Mouse (Mus musculus) monocyte, adult 5-6 weeks (primary cell): ENCODE measurements around the gene N4bp1. TPM values are rescaled to one million over a fixed set of nuclear protein-coding genes. Genes with fewer than 3 reads are reported as not detected.

Experiments
- ATAC-seq: fragments of 153-309, 156-312 bp; replicated peaks from 2 replicates; pipeline ENCODE4 v1.8.0; 2017; ENCODE audit warnings: mild to moderate bottlenecking; ENCODE audit not compliant: low TSS enrichment, insufficient number of reproducible peaks, severe bottlenecking, poor library complexity, low FRiP score
- total RNA-seq: library from RNA; stranded (forward); fragments of 200-1000, 200-491, 200-594 nt; gene quantifications from 3 replicates; pipeline ENCODE4 v1.2.3, GENCODE M21; 2017

Gene N4bp1
- total RNA-seq, 1 experiment from 2014 or later, result 50.6 TPM

- no peak for ATAC-seq
Observed at GRCm38 (mm10) chr8:86837234-86837633, 47.8 kb downstream of the N4bp1 start.

DNA sequence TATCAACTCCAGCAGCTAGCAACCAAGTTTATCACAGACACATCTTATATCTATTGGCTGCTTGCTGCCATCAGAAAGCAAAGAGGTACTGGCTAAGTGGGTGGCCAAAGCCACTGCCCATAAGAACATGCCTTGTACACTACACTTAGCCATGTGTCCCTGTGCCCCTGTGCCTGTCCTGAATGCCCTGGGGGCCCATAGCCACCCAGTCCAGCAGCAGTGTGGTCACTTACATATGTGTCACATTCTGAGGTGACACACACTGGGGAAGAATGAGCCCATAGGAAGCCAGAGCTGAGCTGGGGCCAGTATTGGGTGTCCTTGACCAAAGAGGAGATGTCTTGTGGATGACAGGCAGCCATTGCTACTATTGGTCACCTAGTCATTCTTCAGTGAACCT lies 49.2 kb downstream of the N4bp1 start:
- ATAC-seq, result no peak

GRCm38 (mm10) chr8:86834496-86835260 lies 50.4 kb downstream of the N4bp1 start:
- no peak for ATAC-seq

- no peak for ATAC-seq
Observed at GRCm38 (mm10) chr8:86833937-86834336, 51.1 kb downstream of the N4bp1 start.

- ATAC-seq, result no peak
Observed at GRCm38 (mm10) chr8:86828925-86829324, 56.1 kb downstream of the N4bp1 start.

GRCm38 (mm10) chr8:86827199-86827598 lies 57.9 kb downstream of the N4bp1 start:
- no peak for ATAC-seq

GRCm38 (mm10) chr8:86826538-86826937 lies 58.5 kb downstream of the N4bp1 start:
- no peak for ATAC-seq

- no peak for ATAC-seq
Observed at GRCm38 (mm10) chr8:86825674-86826448, 59.2 kb downstream of the N4bp1 start.

- no peak for ATAC-seq
Observed at GRCm38 (mm10) chr8:86824735-86825134, 60.3 kb downstream of the N4bp1 start.

DNA sequence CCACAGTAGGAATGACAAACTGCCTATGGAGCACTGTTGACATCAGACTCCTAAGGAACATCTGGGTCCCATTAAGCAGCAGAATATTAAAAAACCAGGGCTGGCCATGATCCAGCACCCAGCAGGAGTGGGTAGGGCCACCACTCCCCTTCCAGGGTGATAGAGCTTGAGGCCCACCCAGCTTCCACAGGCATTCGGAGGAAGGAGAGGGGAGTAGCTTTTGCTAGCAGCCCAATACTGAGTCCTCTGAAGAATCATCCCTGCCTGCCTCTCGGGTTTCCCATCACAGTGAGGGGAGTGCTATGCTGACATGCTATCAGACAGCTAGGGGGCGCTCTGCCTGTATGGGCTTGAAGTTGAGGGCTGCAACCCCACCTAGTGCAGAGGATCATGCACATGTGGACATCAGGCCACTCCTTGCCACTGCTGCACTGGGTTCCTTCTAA lies 64.3 kb downstream of the N4bp1 start:
- ATAC-seq, result peak; percentile 79; the same call in 1 of the 2 replicates

GRCm38 (mm10) chr8:86820186-86820755 lies 64.8 kb downstream of the N4bp1 start:
- ATAC-seq, result no peak

- no peak for ATAC-seq
Observed at GRCm38 (mm10) chr8:86819426-86819825, 65.6 kb downstream of the N4bp1 start.

GRCm38 (mm10) chr8:86808990-86809960 lies 75.8 kb downstream of the N4bp1 start:
- no peak for ATAC-seq

DNA sequence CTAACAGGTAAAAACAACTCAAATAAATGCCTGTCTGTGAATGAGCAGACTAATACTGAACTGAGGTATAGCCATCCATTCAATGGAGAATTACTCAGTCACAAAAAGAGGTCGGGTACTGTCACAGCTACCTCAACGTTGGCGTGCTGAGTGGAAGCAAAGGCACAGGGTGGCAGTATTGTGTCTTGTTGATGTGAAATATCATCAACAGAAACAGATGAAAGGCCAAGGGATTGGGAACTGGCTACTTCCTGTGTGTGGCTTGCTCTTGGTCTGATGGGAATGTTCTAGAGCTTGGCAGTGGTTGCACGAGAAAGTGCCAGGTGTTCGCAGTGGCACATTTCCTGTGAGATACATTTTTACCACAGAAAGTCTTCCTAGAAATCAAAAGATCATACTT lies 76.8 kb downstream of the N4bp1 start:
- ATAC-seq, result no peak

DNA sequence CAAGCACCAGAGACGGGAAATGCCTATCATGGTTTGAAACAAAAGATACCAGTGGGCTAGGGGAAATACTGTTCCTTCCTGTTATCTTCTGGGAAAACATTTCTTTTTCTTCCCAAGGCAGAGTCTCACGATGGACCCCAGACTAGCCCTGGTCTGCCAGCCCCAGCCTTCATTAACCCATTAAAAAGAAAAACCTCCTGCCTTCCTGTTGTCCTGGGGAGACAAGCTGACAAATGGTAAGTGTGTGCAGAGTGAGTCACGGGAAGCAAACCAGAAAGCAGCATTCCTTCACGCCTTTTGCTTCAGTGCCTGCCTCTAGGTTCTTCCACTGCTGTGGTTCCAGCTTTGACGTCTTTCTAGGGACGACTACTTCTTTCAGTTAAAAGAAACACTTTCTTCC lies 83.1 kb downstream of the N4bp1 start:
- ATAC-seq, result no peak

- no peak for ATAC-seq
Observed at GRCm38 (mm10) chr8:86800966-86801365, 84.1 kb downstream of the N4bp1 start.

GRCm38 (mm10) chr8:86798141-86798540 lies 86.9 kb downstream of the N4bp1 start:
- no peak for ATAC-seq

GRCm38 (mm10) chr8:86797705-86798104 lies 87.4 kb downstream of the N4bp1 start:
- ATAC-seq, result no peak

- ATAC-seq, result no peak
Observed at GRCm38 (mm10) chr8:86794716-86795115, 90.3 kb downstream of the N4bp1 start.
